18 mouse cellular contexts compared by ENCODE assay signal in genomic region chr1:192487571-192487970, GRCm38 (mm10).
"Had no signal": no experiment of that assay in that cellular context is flagged by ENCODE, and none has a peak within 500 bp of the region (broad histone marks: within the 10 kb centered on the region; RNA-seq: fewer than 3 reads in every experiment).

No protein-coding gene starts in this region.

- H3K4me2 ChIP-seq: limb, embryonic 12.5 days; liver, embryonic 13.5 days; lung, embryonic 15.5 days; midbrain, embryonic 11.5 days; midbrain, embryonic 15.5 days; neural tube, embryonic 12.5 days; stomach, embryonic 15.5 days had no signal

- H3K4me1 ChIP-seq: limb, embryonic 12.5 days; liver, embryonic 13.5 days; midbrain, embryonic 15.5 days; neural tube, embryonic 12.5 days had no signal

- H3K27me3 ChIP-seq: limb, embryonic 12.5 days; liver, embryonic 13.5 days; lung, embryonic 15.5 days; midbrain, embryonic 15.5 days; neural tube, embryonic 12.5 days; stomach, embryonic 15.5 days had no signal

- H3K36me3 ChIP-seq: limb, embryonic 12.5 days; liver, embryonic 13.5 days; lung, embryonic 15.5 days; midbrain, embryonic 15.5 days; neural tube, embryonic 12.5 days; stomach, embryonic 15.5 days had no signal

- H3K9ac ChIP-seq: limb, embryonic 12.5 days; liver, embryonic 13.5 days; liver, postnatal 0 days; lung, embryonic 15.5 days; midbrain, embryonic 15.5 days; neural tube, embryonic 12.5 days; stomach, embryonic 15.5 days had no signal

- ATAC-seq: liver, postnatal 0 days; midbrain, embryonic 15.5 days had no signal

- H3K9me3 ChIP-seq: limb, embryonic 12.5 days; liver, embryonic 13.5 days; lung, embryonic 15.5 days; megakaryocyte, embryonic 14.5 days; midbrain, embryonic 15.5 days; neural tube, embryonic 12.5 days; stomach, embryonic 15.5 days had no signal

- H3K4me3 ChIP-seq: limb, embryonic 12.5 days; liver, embryonic 13.5 days; lung, embryonic 15.5 days; megakaryocyte, embryonic 14.5 days; midbrain, embryonic 15.5 days; neural tube, embryonic 12.5 days; stomach, embryonic 15.5 days had no signal

- H3K27ac ChIP-seq: kidney, postnatal 0 days; limb, embryonic 12.5 days; liver, embryonic 13.5 days; lung, embryonic 15.5 days; macrophage; midbrain, embryonic 15.5 days; neural tube, embryonic 12.5 days; stomach, embryonic 15.5 days had no signal

- DNase-seq: kidney, postnatal 36 days; layer of hippocampus, adult 9-11 months; layer of hippocampus, postnatal 36 days; liver; liver, embryonic 13.5 days; liver, postnatal 0 days; lung, postnatal 14 days; thymus, adult 2 months; thymus, postnatal 36 days had no signal
